9 mouse cellular contexts compared by ENCODE assay signal in the genomic region with DNA sequence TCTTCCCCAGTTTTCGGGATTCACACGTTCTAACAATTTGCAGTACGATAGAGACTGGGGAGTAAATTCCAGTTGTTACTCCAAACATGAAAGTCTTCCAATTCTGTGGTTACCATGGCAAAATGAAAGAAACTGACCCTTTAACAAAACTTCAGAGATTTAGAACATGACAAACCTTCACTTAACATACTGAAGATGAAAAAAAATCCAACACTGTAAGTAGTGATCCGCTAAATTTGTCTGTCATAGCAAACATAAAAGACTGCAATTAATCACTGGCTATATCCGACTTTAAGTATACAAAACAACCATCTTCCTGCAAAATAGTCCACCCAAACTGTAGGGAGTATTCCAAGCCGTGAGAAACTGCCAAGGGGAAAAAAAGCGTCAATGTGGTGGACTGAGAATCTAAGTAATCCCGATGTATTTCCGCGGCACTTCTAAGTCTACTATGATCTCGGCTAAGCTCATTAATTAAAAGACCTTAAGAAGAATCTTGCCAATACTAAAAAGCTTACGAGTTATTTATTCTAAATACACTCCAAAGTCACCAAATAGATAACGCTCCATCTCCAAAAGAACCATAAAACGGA. TPM values are rescaled to one million over a fixed set of nuclear protein-coding genes. Genes with fewer than 3 reads are reported as not detected.
DNase-seq lines count a peak whose midpoint lies in the region; ATAC-seq and TF ChIP-seq lines count a peak whose summit lies in the region.
"Had no signal": no experiment of that assay in that cellular context is flagged by ENCODE, and none has a peak within 500 bp of the region (broad histone marks: within the 10 kb centered on the region; RNA-seq: fewer than 3 reads in every experiment).

No protein-coding gene starts in this region.

- H3K4me1 ChIP-seq in lung, embryonic 14.5 days (ENCODE audit: insufficient read depth) = 0 out of 2 replicates have a peak, but pooled peaks cover 3% of the 10 kb centered on the region
- H3K4me1 ChIP-seq in forebrain, embryonic 15.5 days = peaks cover 12% of the 10 kb centered on the region
- no peaks in the 10 kb centered on the region; the same call in 1 of the 2 replicates for H3K4me1 ChIP-seq in limb, embryonic 14.5 days (ENCODE audit: control insufficient read depth, insufficient read depth, low read length)
- no peaks in the 10 kb centered on the region for H3K4me1 ChIP-seq in stomach, embryonic 14.5 days (ENCODE audit: control insufficient read depth, insufficient read depth, low read length)

- no peaks in the 10 kb centered on the region for H3K9me3 ChIP-seq in lung, embryonic 14.5 days (ENCODE audit: low read depth, low read length)
- H3K9me3 ChIP-seq in forebrain, embryonic 15.5 days = no peaks in the 10 kb centered on the region
- H3K9me3 ChIP-seq in limb, embryonic 14.5 days (ENCODE audit: control insufficient read depth, low read length) = no peaks in the 10 kb centered on the region
- H3K9me3 ChIP-seq in stomach, embryonic 14.5 days (ENCODE audit: control insufficient read depth, low read depth, low read length) = no peaks in the 10 kb centered on the region

- no peak for TF ChIP-seq POLR2A in limb, embryonic 14.5 days (IDR thresholded peaks at IDR 0.05; ENCODE audit: borderline replicate concordance, extremely low read depth, insufficient read depth, insufficient read length)

- ATAC-seq in lung, embryonic 14.5 days (ENCODE audit: insufficient read depth) = no peak
- no peak for ATAC-seq in forebrain, embryonic 15.5 days (replicated peaks)
- no peak for ATAC-seq in limb, embryonic 14.5 days (ENCODE audit: low FRiP score, low read depth)
- ATAC-seq in stomach, embryonic 14.5 days (ENCODE audit: insufficient number of reproducible peaks, insufficient read depth, low FRiP score, low read depth) = no peak

- TF ChIP-seq CTCF in lung, embryonic 14.5 days (IDR thresholded peaks at IDR 0.05; ENCODE audit: low read depth) = no peak

- peak overlapping the region; percentile 88 for H3K4me2 ChIP-seq in lung, embryonic 14.5 days
- peak overlapping the region; percentile 58 for H3K4me2 ChIP-seq in forebrain, embryonic 15.5 days (replicated peaks)
- H3K4me2 ChIP-seq in limb, embryonic 14.5 days (replicated peaks; ENCODE audit: low read depth, low read length, severe bottlenecking) = peak overlapping the region; percentile 92
- H3K4me2 ChIP-seq in stomach, embryonic 14.5 days (replicated peaks; ENCODE audit: low read depth, low read length) = peak overlapping the region; percentile 84

- H3K27ac ChIP-seq in lung, embryonic 14.5 days (ENCODE audit: low read depth) = no peak overlapping the region
- peak overlapping the region; percentile 97 for H3K27ac ChIP-seq in forebrain, embryonic 15.5 days (replicated peaks)
- H3K27ac ChIP-seq in limb, embryonic 14.5 days (replicated peaks; ENCODE audit: low read depth, low read length) = no peak overlapping the region
- no peak overlapping the region for H3K27ac ChIP-seq in stomach, embryonic 14.5 days (ENCODE audit: low read length)

- no peaks in the 10 kb centered on the region for H3K36me3 ChIP-seq in lung, embryonic 14.5 days (ENCODE audit: insufficient read depth)
- H3K36me3 ChIP-seq in forebrain, embryonic 15.5 days = no peaks in the 10 kb centered on the region
- no peaks in the 10 kb centered on the region for H3K36me3 ChIP-seq in limb, embryonic 14.5 days (ENCODE audit: control insufficient read depth, insufficient read depth, low read length)
- no peaks in the 10 kb centered on the region for H3K36me3 ChIP-seq in stomach, embryonic 14.5 days (ENCODE audit: control insufficient read depth, insufficient read depth, low read length)

- 12% methylated on average over 14 of the region's 14 CpGs for WGBS in lung, embryonic 14.5 days
- 2% methylated on average over 14 of the region's 14 CpGs for WGBS in forebrain, embryonic 15.5 days
- 16% methylated on average over 14 of the region's 14 CpGs for WGBS in limb, embryonic 14.5 days
- 14% methylated on average over 14 of the region's 14 CpGs for WGBS in stomach, embryonic 14.5 days

- H3K9ac ChIP-seq in lung, embryonic 14.5 days = no peak overlapping the region
- peak overlapping the region; percentile 83 for H3K9ac ChIP-seq in forebrain, embryonic 15.5 days (replicated peaks)
- no peak overlapping the region for H3K9ac ChIP-seq in limb, embryonic 14.5 days (ENCODE audit: low read depth, low read length, severe bottlenecking)
- no peak overlapping the region for H3K9ac ChIP-seq in stomach, embryonic 14.5 days (replicated peaks; ENCODE audit: low read depth, low read length)

- DNase-seq in lung, embryonic 14.5 days = peak; percentile 56
- DNase-seq in lung, postnatal 14 days = no peak
- DNase-seq in limb, embryonic 14.5 days (ENCODE audit: low spot score) = peak; percentile 7
- no peak for DNase-seq in gastrocnemius, postnatal 25 days
- no peak for DNase-seq in kidney, postnatal 14 days
- DNase-seq in urinary bladder, postnatal 25 days (ENCODE audit: low spot score) = no peak

- H3K4me3 ChIP-seq in lung, embryonic 14.5 days (ENCODE audit: low read depth, low read length) = peak overlapping the region; percentile 73
- peak overlapping the region; percentile 94 for H3K4me3 ChIP-seq in forebrain, embryonic 15.5 days
- peak overlapping the region; percentile 77 for H3K4me3 ChIP-seq in limb, embryonic 14.5 days (replicated peaks; ENCODE audit: low read length)
- peak overlapping the region; percentile 67 for H3K4me3 ChIP-seq in stomach, embryonic 14.5 days (ENCODE audit: low read depth, low read length)

- peaks cover 2% of the 10 kb centered on the region; the same call in 1 of the 2 replicates for H3K27me3 ChIP-seq in lung, embryonic 14.5 days (ENCODE audit: insufficient read depth, low read length)
- H3K27me3 ChIP-seq in forebrain, embryonic 15.5 days = no peaks in the 10 kb centered on the region
- H3K27me3 ChIP-seq in limb, embryonic 14.5 days (ENCODE audit: control insufficient read depth, insufficient read depth, low read length) = 0 out of 2 replicates have a peak, but pooled peaks cover 13% of the 10 kb centered on the region
- H3K27me3 ChIP-seq in stomach, embryonic 14.5 days (ENCODE audit: control insufficient read depth, insufficient read depth, low read length) = no peaks in the 10 kb centered on the region

RNA-seq across cellular contexts. Expression of a gene that starts 1.4 kb away (rescaled TPM):
- polyA plus RNA-seq in lung, embryonic 14.5 days (2014; fragmentation: Nextera tagmentation; extraction: Ambion mirVana) = 1.7 and 2.2 TPM in 2 replicates
- polyA plus RNA-seq in forebrain, embryonic 15.5 days (2015; fragmentation: Nextera tagmentation; extraction: Ambion mirVana) = 18.9 and 26.6 TPM in 2 replicates
- 6.1 and 7.2 TPM in 2 replicates for polyA plus RNA-seq in limb, embryonic 14.5 days (2012; rRNA removed)
- polyA plus RNA-seq in limb, embryonic 14.5 days (2014; fragmentation: Nextera tagmentation; extraction: Ambion mirVana) = 3.3 and 4.6 TPM in 2 replicates
- 2.3 and 2.7 TPM in 2 replicates for polyA plus RNA-seq in stomach, embryonic 14.5 days (2014; fragmentation: Nextera tagmentation; extraction: Ambion mirVana)
- 1 to 10 TPM; 4.9 to 7.3 TPM for total RNA-seq in gastrocnemius, postnatal 25 days (2021)
- total RNA-seq: liver, adult 2 months had no signal
- polyA plus RNA-seq: liver, adult 2 months had no signal

Comparison
In these comparisons a context has a peak if more than half of its experiments do, and no peak if none do; other contexts are left out.
1. DNase-seq: peak in lung, embryonic 14.5 days (single experiment) and limb, embryonic 14.5 days (single experiment); none in lung, postnatal 14 days (single experiment), gastrocnemius, postnatal 25 days (single experiment), kidney, postnatal 14 days (single experiment) and urinary bladder, postnatal 25 days (single experiment).
2. Peak in every context shown above with its lines, with median percentiles within 50 percentile points of each other: H3K4me2 ChIP-seq and H3K4me3 ChIP-seq.